25 mouse cellular contexts compared by ENCODE assay signal in genomic region chr1:80150681-80151080, GRCm38 (mm10).
DNase-seq lines count a peak whose midpoint lies in the region; ATAC-seq and TF ChIP-seq lines count a peak whose summit lies in the region.
"Had no signal": no experiment of that assay in that cellular context is flagged by ENCODE, and none has a peak within 500 bp of the region (broad histone marks: within the 10 kb centered on the region; RNA-seq: fewer than 3 reads in every experiment).

No protein-coding gene starts in this region.

- H3K4me1 ChIP-seq in ES-Bruce4 (ENCODE audit: control insufficient read depth, insufficient read depth, low read length) = no peaks in the 10 kb centered on the region
- H3K4me1 ChIP-seq in ES-E14 (ENCODE audit: control insufficient read depth in 2 of 2, insufficient read depth in 2 of 2, low read length in 2 of 2, poor library complexity in 1 of 2) = peaks cover 0 to 4% of the 10 kb centered on the region in 2 experiments; a peak in 1 of 4 replicates
- H3K4me1 ChIP-seq in intestine, embryonic 16.5 days (ENCODE audit: control insufficient read depth, insufficient read depth, low read length) = no peaks in the 10 kb centered on the region
- H3K4me1 ChIP-seq: embryonic facial prominence, embryonic 13.5 days; embryonic facial prominence, embryonic 15.5 days; forebrain, embryonic 10.5 days; forebrain, embryonic 12.5 days had no signal

- in situ Hi-C loops in ES-E14 (cut with MboI; ENCODE audit: low sequenced_read_pairs in 2 of 2, unreplicated experiment in 2 of 2) = no loop called here

- peak overlapping the region; percentile 56; the same call in 1 of the 2 replicates for H3K27ac ChIP-seq in ES-Bruce4 (ENCODE audit: insufficient read depth, low read length)
- 0 out of 2 replicates have a peak overlapping the region, but pooled peaks have one; percentile 53 for H3K27ac ChIP-seq in ES-E14 (ENCODE audit: insufficient read depth, low read depth, low read length, poor library complexity, severe bottlenecking)
- no peak overlapping the region for H3K27ac ChIP-seq in intestine, embryonic 16.5 days (ENCODE audit: low read length)
- H3K27ac ChIP-seq: embryonic facial prominence, embryonic 13.5 days; embryonic facial prominence, embryonic 15.5 days; forebrain, embryonic 10.5 days; forebrain, embryonic 12.5 days had no signal

- peak overlapping the region; percentile 52 for H3K4me3 ChIP-seq in ES-Bruce4 (ENCODE audit: low read depth, low read length)
- peak overlapping the region in 1 of 2 experiments; percentile 30; a peak in 1 of 4 replicates for H3K4me3 ChIP-seq in ES-E14 (ENCODE audit: insufficient read depth in 1 of 2, low read depth in 1 of 2, low read length in 2 of 2, poor library complexity in 1 of 2, severe bottlenecking in 1 of 2)
- H3K4me3 ChIP-seq in intestine, embryonic 16.5 days (ENCODE audit: low read length) = no peak overlapping the region
- H3K4me3 ChIP-seq: embryonic facial prominence, embryonic 13.5 days; embryonic facial prominence, embryonic 15.5 days; erythroblast, embryonic 14.5 days; forebrain, embryonic 10.5 days; forebrain, embryonic 12.5 days had no signal

- TF ChIP-seq EP300 in ES-Bruce4 (IDR thresholded peaks at IDR 0.05; ENCODE audit: insufficient read depth, low read depth, low read length) = no peak

- no peak for TF ChIP-seq CTCF in ES-Bruce4 (IDR thresholded peaks at IDR 0.05; ENCODE audit: low read depth, low read length)

- H3K4me2 ChIP-seq in intestine, embryonic 16.5 days (ENCODE audit: low read depth, low read length) = no peak overlapping the region
- H3K4me2 ChIP-seq: embryonic facial prominence, embryonic 13.5 days; embryonic facial prominence, embryonic 15.5 days; forebrain, embryonic 12.5 days had no signal

- no peak for ATAC-seq in intestine, embryonic 16.5 days
- ATAC-seq: CD4-positive, CD25-positive, alpha-beta regulatory T cell, adult 4 months; forebrain, embryonic 14.5 days; forebrain, embryonic 16.5 days had no signal

- H3K9me3 ChIP-seq in ES-Bruce4 (replicated peaks; ENCODE audit: control insufficient read depth, insufficient read depth, low read length, poor library complexity, severe bottlenecking) (peaks cover 27% of the 10 kb centered on the region), ES-E14 (ENCODE audit: control insufficient read depth, insufficient read depth, low read depth, low read length) (no peaks in the 10 kb centered on the region; the same call in 1 of the 2 replicates)
- no peaks in the 10 kb centered on the region for H3K9me3 ChIP-seq in intestine, embryonic 16.5 days (ENCODE audit: control insufficient read depth, low read length)
- H3K9me3 ChIP-seq: embryonic facial prominence, embryonic 15.5 days; forebrain, embryonic 12.5 days had no signal

- no peak for TF ChIP-seq POLR2A in ES-Bruce4 (IDR thresholded peaks at IDR 0.05; ENCODE audit: insufficient read depth, low read length)

- H3K36me3 ChIP-seq in ES-Bruce4 (ENCODE audit: control insufficient read depth, insufficient read depth, low read length, poor library complexity, severe bottlenecking) = no peaks in the 10 kb centered on the region
- no peaks in the 10 kb centered on the region for H3K36me3 ChIP-seq in ES-E14 (ENCODE audit: control insufficient read depth, insufficient read depth, low read length, poor library complexity, severe bottlenecking)
- H3K36me3 ChIP-seq in intestine, embryonic 16.5 days (ENCODE audit: control insufficient read depth, insufficient read depth, low read length) = no peaks in the 10 kb centered on the region
- H3K36me3 ChIP-seq: embryonic facial prominence, embryonic 13.5 days; embryonic facial prominence, embryonic 15.5 days; forebrain, embryonic 10.5 days; forebrain, embryonic 12.5 days had no signal

- DNase-seq in ES-E14 (ENCODE audit: low read depth, low spot score) = peak; percentile 19
- DNase-seq in ZHBTc4 (ENCODE audit: low read depth, low spot score) = peak; percentile 76
- DNase-seq in frontal cortex, postnatal 36 days (ENCODE audit: low spot score in 2 of 2) = no peak
- DNase-seq: adrenal gland, adult 2 months; adrenal gland, postnatal 10 days; adrenal gland, postnatal 25 days; B cell, adult 2 months; cerebellum, adult 11 months; cerebellum, adult 18-20 months; cerebellum, adult 8-10 months; cerebellum, adult 9-11 months; cerebellum, postnatal 14 days; cerebellum, postnatal 36 days; embryo, embryonic 11 days had no signal

- H3K27me3 ChIP-seq in ES-Bruce4 (ENCODE audit: control insufficient read depth, insufficient read depth, low read length, poor library complexity, severe bottlenecking) = no peaks in the 10 kb centered on the region; the same call in 1 of the 2 replicates
- no peaks in the 10 kb centered on the region for H3K27me3 ChIP-seq in intestine, embryonic 16.5 days (replicated peaks; ENCODE audit: control insufficient read depth, insufficient read depth, low read length)
- H3K27me3 ChIP-seq: CH12.LX; embryonic facial prominence, embryonic 13.5 days; embryonic facial prominence, embryonic 15.5 days; forebrain, embryonic 12.5 days had no signal

- H3K9ac ChIP-seq in ES-Bruce4 (ENCODE audit: low read depth, poor library complexity, severe bottlenecking) = peak overlapping the region; percentile 53; the same call in 1 of the 2 replicates
- no peak overlapping the region for H3K9ac ChIP-seq in ES-E14 (ENCODE audit: insufficient read depth, low read depth, low read length, poor library complexity, severe bottlenecking)
- no peak overlapping the region for H3K9ac ChIP-seq in intestine, embryonic 16.5 days (ENCODE audit: low read depth, low read length)
- H3K9ac ChIP-seq: embryonic facial prominence, embryonic 13.5 days; embryonic facial prominence, embryonic 15.5 days; forebrain, embryonic 12.5 days had no signal

TF ChIP-seq in ES-E14, 5 proteins besides CTCF, POLR2A, EP300 and RAD21:
- TF ChIP-seq HCFC1 (IDR thresholded peaks at IDR 0.05; ENCODE audit: borderline replicate concordance, insufficient read depth, low read length) (no peak), CHD2 (IDR thresholded peaks at IDR 0.05; ENCODE audit: low read depth, low read length) (no peak), ZC3H11A (IDR thresholded peaks at IDR 0.05; ENCODE audit: borderline replicate concordance, low read depth, low read length) (no peak), MAFK (IDR thresholded peaks at IDR 0.05; ENCODE audit: insufficient read depth, low read depth, low read length) (no peak), ZNF384 (IDR thresholded peaks at IDR 0.05; ENCODE audit: low read depth, low read length) (no peak)

Comparison
In these comparisons a context has a peak if more than half of its experiments do, and no peak if none do; other contexts are left out.
1. DNase-seq: peak in ES-E14 (single experiment) and ZHBTc4 (single experiment); none in frontal cortex, postnatal 36 days (0 of 2).